Mouse (Mus musculus) liver, postnatal 0 days (tissue): ENCODE data around the gene Ppil2.

Experiments used
- CTCF ChIP-seq: sonication (generic); IDR thresholded peaks from 2 replicates; pipeline ENCODE4 v1.5.1; 2016; ENCODE audit warnings: antibody characterized with exemption, low read depth
- EP300 ChIP-seq: IDR thresholded peaks from 2 replicates; pipeline ENCODE4 v1.6.1; 2016; ENCODE audit warnings: antibody characterized with exemption, low read depth, mild to moderate bottlenecking

- TF ChIP-seq CTCF (no peak), EP300 (no peak)
These were observed 25.4 kb downstream of the Ppil2 start for GRCm38 (mm10) chr16:17085636-17086035.
